Mouse (Mus musculus) megakaryocyte progenitor cell, adult 5-6 weeks (primary cell): ENCODE data around the gene Trir. TPM values are rescaled to one million over a fixed set of nuclear protein-coding genes. Genes with fewer than 3 reads are reported as not detected.

ENCODE experiments used
- ATAC-seq: replicated peaks from 2 replicates; pipeline ENCODE4 v1.8.0; 2016; ENCODE audit warnings: mild to moderate bottlenecking, moderate TSS enrichment, inconsistent platforms; ENCODE audit not compliant: poor library complexity
- total RNA-seq, 2 experiments: library from RNA; stranded (forward) in 1 of 2; stranded (reverse) in 1 of 2; fragments of 157-497, 149-512 nt in 1 of 2; fragments of 200-1000 nt in 1 of 2; gene quantifications; 2 replicates each; pipeline versions ENCODE4 v1.2.3 to v1.2.4; 2015 to 2017

Trir gene
- 132 and 138 TPM in 2 replicates for total RNA-seq (2015)
- 212 and 224 TPM in 2 replicates for total RNA-seq (2017)

GRCm38 (mm10) chr8:85026670-85027515 lies at the start of gene Trir:
Gene Trir (plus strand): TSS chr8:85026823.
- peak; percentile 84 for ATAC-seq

- peak; percentile 4 for ATAC-seq
These were observed 49.0 kb upstream of the Trir start for GRCm38 (mm10) chr8:84977435-84978247.

GRCm38 (mm10) chr8:84978248-84978940 lies 48.2 kb upstream of the Trir start, which contains the start of gene Junb:
Gene Junb (minus strand): TSS chr8:84978718.
- peak; percentile 35 for ATAC-seq

- peak; percentile 42 for ATAC-seq
These were observed 46.8 kb upstream of the Trir start for GRCm38 (mm10) chr8:84979599-84980421.

- ATAC-seq = no peak
These were observed 45.8 kb upstream of the Trir start for GRCm38 (mm10) chr8:84980622-84981358.

GRCm38 (mm10) chr8:84981644-84982498 lies 44.8 kb upstream of the Trir start:
- no peak for ATAC-seq

GRCm38 (mm10) chr8:84982499-84983011 lies 44.1 kb upstream of the Trir start:
- ATAC-seq = no peak

GRCm38 (mm10) chr8:84984294-84985048 lies 42.2 kb upstream of the Trir start:
- no peak for ATAC-seq

GRCm38 (mm10) chr8:84985049-84985683 lies 41.5 kb upstream of the Trir start:
- no peak for ATAC-seq

GRCm38 (mm10) chr8:84985684-84986378 lies 40.8 kb upstream of the Trir start:
- peak; percentile 47 for ATAC-seq

- peak; percentile 10 for ATAC-seq
These were observed 40.2 kb upstream of the Trir start for GRCm38 (mm10) chr8:84986379-84986945.

GRCm38 (mm10) chr8:84987388-84987787 lies 39.2 kb upstream of the Trir start:
- ATAC-seq = no peak

- no peak for ATAC-seq
These were observed 38.7 kb upstream of the Trir start for GRCm38 (mm10) chr8:84987903-84988302.

GRCm38 (mm10) chr8:84989311-84989731 lies 37.3 kb upstream of the Trir start:
- no peak for ATAC-seq

- ATAC-seq = peak; percentile 55
These were observed 36.8 kb upstream of the Trir start for GRCm38 (mm10) chr8:84989810-84990209.

- peak; percentile 76 for ATAC-seq
These were observed 36.3 kb upstream of the Trir start, which contains the start of gene Hook2 for GRCm38 (mm10) chr8:84990349-84990748. Gene Hook2 (plus strand): TSS chr8:84990603.
